Mouse (Mus musculus) thymus, adult 2 months (tissue): ENCODE measurements around the gene Gpc1. TPM values are rescaled to one million over a fixed set of nuclear protein-coding genes. Genes with fewer than 3 reads are reported as not detected.

Source experiments
- DNase-seq: peaks from one replicate; pipeline ENCODE4 v3.0.0; 2021
- H3K27ac ChIP-seq: fragments of 200-500 bp; 2 replicates; pipeline ENCODE4 v1.5.1; 2012; ENCODE audit warnings: low read length, control low read depth; ENCODE audit not compliant: control insufficient read depth, insufficient read depth
- H3K27me3 ChIP-seq: fragments of 200-500 bp; 2 replicates; pipeline ENCODE4 v1.6.1; 2012; ENCODE audit warnings: mild to moderate bottlenecking, low read length, moderate library complexity, mixed read lengths; ENCODE audit not compliant: control insufficient read depth, insufficient read depth
- H3K36me3 ChIP-seq: fragments of 200-500 bp; 2 replicates; pipeline ENCODE4 v1.6.1; 2012; ENCODE audit warnings: mild to moderate bottlenecking, low read length, moderate library complexity; ENCODE audit not compliant: control insufficient read depth, insufficient read depth
- H3K4me1 ChIP-seq: fragments of 200-500 bp; replicated peaks from 2 replicates; pipeline ENCODE4 v1.6.1; 2012; ENCODE audit warnings: low read length; ENCODE audit not compliant: control insufficient read depth, insufficient read depth
- H3K4me3 ChIP-seq: fragments of 200-500 bp; 2 replicates; pipeline ENCODE4 v1.5.1; 2012; ENCODE audit warnings: mild to moderate bottlenecking, low read length, control low read depth, moderate library complexity; ENCODE audit not compliant: control insufficient read depth, insufficient read depth
- CTCF ChIP-seq: fragments of 200-500 bp; IDR thresholded peaks from 2 replicates; pipeline ENCODE4 v1.5.1; 2012; ENCODE audit warnings: mild to moderate bottlenecking, control low read depth, low read length, moderate library complexity, borderline replicate concordance; ENCODE audit not compliant: control insufficient read depth, poor library complexity, insufficient read depth; ENCODE audit errors: extremely low read depth
- POLR2A ChIP-seq: fragments of 200-500 bp; IDR thresholded peaks from 2 replicates; pipeline ENCODE4 v1.6.1; 2012; ENCODE audit warnings: mild to moderate bottlenecking, low read length, control low read depth, moderate library complexity; ENCODE audit not compliant: control insufficient read depth, poor library complexity, insufficient read depth; ENCODE audit errors: extremely low read depth
- WGBS: fragments of 180-500 bp; shearing (Covaris S2); methylation state at CpG from one replicate; pipeline ENCODE4 v1.1.7; 2018; 5-methylcytosine and 5-hydroxymethylcytosine counted together
- polyA plus RNA-seq: library from polyadenylated mRNA; depleted of rRNA; stranded (reverse); fragments of >200 nt; gene quantifications from 2 replicates; pipeline ENCODE4 v1.2.3, GENCODE M21; 2012; rRNA removed

Gene Gpc1
- polyA plus RNA-seq, 1 experiment = 72.5 TPM

DNA sequence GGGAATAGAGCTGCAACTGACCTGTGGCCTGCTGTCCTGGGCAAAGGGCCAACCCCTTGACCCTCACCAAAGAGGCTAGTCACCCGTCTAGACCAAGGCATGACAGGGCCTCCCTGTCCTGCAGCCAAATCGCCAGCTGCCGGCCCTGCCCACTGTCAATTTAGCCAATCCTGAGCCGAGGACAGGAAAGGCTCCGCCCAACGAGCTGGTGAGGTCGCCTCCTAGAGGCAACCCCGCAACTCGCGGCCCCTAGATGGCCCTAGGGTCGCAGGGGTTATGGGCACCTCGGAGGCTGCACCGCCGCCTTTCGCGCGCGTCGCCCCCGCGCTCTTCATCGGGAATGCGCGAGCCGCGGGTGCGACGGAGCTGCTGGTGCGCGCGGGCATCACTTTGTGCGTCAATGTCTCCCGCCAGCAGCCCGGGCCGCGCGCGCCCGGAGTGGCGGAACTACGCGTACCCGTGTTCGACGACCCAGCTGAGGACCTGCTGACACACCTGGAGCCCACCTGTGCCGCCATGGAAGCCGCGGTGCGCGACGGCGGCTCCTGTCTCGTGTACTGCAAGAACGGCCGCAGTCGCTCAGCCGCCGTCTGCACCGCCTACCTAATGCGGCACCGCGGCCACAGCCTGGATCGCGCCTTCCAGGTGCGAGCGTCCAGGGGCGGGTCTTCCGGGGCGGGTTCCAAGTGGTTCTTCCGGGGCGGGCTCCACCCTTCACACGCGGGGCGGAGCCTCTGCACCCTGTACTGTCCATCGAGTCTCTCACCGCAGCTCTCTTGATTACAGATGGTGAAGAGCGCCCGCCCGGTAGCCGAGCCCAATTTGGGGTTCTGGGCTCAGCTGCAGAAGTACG lies 75.6 kb downstream of the Gpc1 start, which contains the start of gene Dusp28:
Gene Dusp28, plus strand, starts transcription at position 203 of the 853 bp plus-strand sequence.
- DNase-seq = peak; percentile 79
- Histone ChIP-seq H3K4me1 (peaks cover 29% of the 10 kb centered on the region), H3K4me3 (peak within 1 kb of the TSS; percentile 90), H3K36me3 (no peaks in the 10 kb centered on the region), H3K27ac (peak within 1 kb of the TSS; percentile 49), H3K27me3 (no peaks in the 10 kb centered on the region)
- under 1% methylated on average over 81 of the region's 81 CpGs for WGBS
- peak; percentile 55; the same call in 1 of the 2 replicates for TF ChIP-seq CTCF
- TF ChIP-seq POLR2A = peak; percentile 84

GRCm38 (mm10) chr1:92907632-92908360 lies 76.4 kb downstream of the Gpc1 start:
- H3K27ac ChIP-seq = 0 out of 2 replicates have a peak overlapping the region, but pooled peaks have one; percentile 28
- peak overlapping the region; percentile 90 for H3K4me3 ChIP-seq
- peaks cover 36% of the 10 kb centered on the region for H3K4me1 ChIP-seq
- H3K36me3 ChIP-seq = no peaks in the 10 kb centered on the region
- DNase-seq = no peak
- no peaks in the 10 kb centered on the region for H3K27me3 ChIP-seq
- 56% methylated on average over 20 of the region's 20 CpGs for WGBS
- no peak for TF ChIP-seq CTCF
- no peak for TF ChIP-seq POLR2A

GRCm38 (mm10) chr1:92908664-92909063 lies 77.2 kb downstream of the Gpc1 start:
- Histone ChIP-seq H3K27me3 (no peaks in the 10 kb centered on the region), H3K27ac (no peak overlapping the region), H3K36me3 (no peaks in the 10 kb centered on the region), H3K4me3 (no peak overlapping the region), H3K4me1 (peaks cover 39% of the 10 kb centered on the region)
- 94% methylated on average over 3 of the region's 3 CpGs for WGBS
- DNase-seq = no peak
- TF ChIP-seq CTCF (no peak), POLR2A (no peak)

- WGBS = 87% methylated on average over 4 of the region's 4 CpGs
- H3K27me3 ChIP-seq = no peaks in the 10 kb centered on the region
- H3K27ac ChIP-seq = no peak overlapping the region
- peaks cover 39% of the 10 kb centered on the region for H3K4me1 ChIP-seq
- H3K4me3 ChIP-seq = no peak overlapping the region
- no peak for TF ChIP-seq POLR2A
- TF ChIP-seq CTCF = no peak
- H3K36me3 ChIP-seq = no peaks in the 10 kb centered on the region
- DNase-seq = peak; percentile 46
Measured at GRCm38 (mm10) chr1:92909068-92909467, 77.6 kb downstream of the Gpc1 start.

Other genes with a start within 250 kb of the Gpc1 start
- not detected in 2 replicates for gene Olfr1412, start 245.9 kb upstream of the Gpc1 start, polyA plus RNA-seq
- gene Olfr1411, start 237.2 kb upstream of the Gpc1 start, polyA plus RNA-seq = 0.11 TPM in 1 of 2 replicates, not detected in the other
- 0.11 and 0.23 TPM in 2 replicates for gene Olfr1410, start 225.9 kb upstream of the Gpc1 start, polyA plus RNA-seq
- gene Olfr12, start 213.9 kb upstream of the Gpc1 start, polyA plus RNA-seq = 0.12 TPM in 1 of 2 replicates, not detected in the other
- 105 and 144 TPM in 2 replicates for gene Cops9, start 189.7 kb upstream of the Gpc1 start, polyA plus RNA-seq
- gene Otos, start 182.8 kb upstream of the Gpc1 start, polyA plus RNA-seq = 1.6 and 2.0 TPM in 2 replicates
- gene Ankmy1, start 71.3 kb downstream of the Gpc1 start, polyA plus RNA-seq = 3.6 and 5.5 TPM in 2 replicates
- 69.4 and 73.5 TPM in 2 replicates for gene Dusp28, start 75.3 kb downstream of the Gpc1 start, polyA plus RNA-seq
- gene Rnpepl1, start 79.1 kb downstream of the Gpc1 start, polyA plus RNA-seq = 440 and 540 TPM in 2 replicates
- gene Capn10, start 102.7 kb downstream of the Gpc1 start, polyA plus RNA-seq = 39.9 and 42.5 TPM in 2 replicates
- gene Gpr35, start 119.2 kb downstream of the Gpc1 start, polyA plus RNA-seq = 6.0 and 8.9 TPM in 2 replicates
- 0.19 and 0.42 TPM in 2 replicates for gene Aqp12, start 174.7 kb downstream of the Gpc1 start, polyA plus RNA-seq